Mouse (Mus musculus) heart, postnatal 36 days (tissue): Measurements from ENCODE around the gene Tmem158. TPM values are rescaled to one million over a fixed set of nuclear protein-coding genes. Genes with fewer than 3 reads are reported as not detected.

ENCODE experiments used
- DNase-seq, 2 experiments: peaks; one replicate each; pipeline ENCODE4 v3.0.0; 2021 to 2022
- intact Hi-C: fragments of 180-260 bp; cut with DNase I; formaldehyde crosslinking; loops from one replicate; pipeline ENCODE4 v1.15.1; 2025
- total RNA-seq, 2 experiments: library from RNA; stranded (reverse); gene quantifications; 2 replicates each; pipeline ENCODE4 v1.2.3; 2021

The Tmem158 gene
- total RNA-seq, result 1 to 10 TPM; 6.4 to 7.7 TPM

- intact Hi-C loops, result loop anchor here (5.0 kb wide), 2 partner anchors 242 to 267 kb away; partner anchors contain the start of gene Sacm1l
Observed at GRCm38 (mm10) chr9:123260611-123261021, at the start of gene Tmem158. TSS of gene Tmem158 (minus strand) at chr9:123260764.

GRCm38 (mm10) chr9:123309685-123310365 is 49.3 kb upstream of the Tmem158 start:
- intact Hi-C loops, result no loop called here
- DNase-seq, result no peak

More at GRCm38 (mm10) chr9:123260611-123261021, at the start of gene Tmem158:
- DNase-seq, result peak; percentile 77 to 78

GRCm38 (mm10) chr9:123309073-123309472 is 48.5 kb upstream of the Tmem158 start:
- no peak for DNase-seq
- intact Hi-C loops, result no loop called here

- DNase-seq, result no peak
- intact Hi-C loops, result no loop called here
Observed at GRCm38 (mm10) chr9:123304917-123305316, 44.4 kb upstream of the Tmem158 start.

GRCm38 (mm10) chr9:123303952-123304351 is 43.4 kb upstream of the Tmem158 start:
- intact Hi-C loops, result no loop called here
- no peak for DNase-seq

GRCm38 (mm10) chr9:123302759-123303313 is 42.3 kb upstream of the Tmem158 start:
- no peak for DNase-seq
- intact Hi-C loops, result no loop called here

GRCm38 (mm10) chr9:123297862-123298261 is 37.3 kb upstream of the Tmem158 start:
- DNase-seq, result no peak
- intact Hi-C loops, result no loop called here

- intact Hi-C loops, result no loop called here
- DNase-seq, result no peak
Observed at GRCm38 (mm10) chr9:123296229-123296628, 35.7 kb upstream of the Tmem158 start.

- DNase-seq, result no peak
- intact Hi-C loops, result no loop called here
Observed at GRCm38 (mm10) chr9:123294581-123294980, 34.0 kb upstream of the Tmem158 start.

- intact Hi-C loops, result no loop called here
- DNase-seq, result no peak
Observed at GRCm38 (mm10) chr9:123288378-123288777, 27.8 kb upstream of the Tmem158 start.

GRCm38 (mm10) chr9:123285623-123286022 is 25.1 kb upstream of the Tmem158 start:
- intact Hi-C loops, result no loop called here
- no peak for DNase-seq

- intact Hi-C loops, result no loop called here
- no peak for DNase-seq
Observed at GRCm38 (mm10) chr9:123280775-123281174, 20.2 kb upstream of the Tmem158 start.

- no peak for DNase-seq
- intact Hi-C loops, result no loop called here
Observed at GRCm38 (mm10) chr9:123278003-123278402, 17.4 kb upstream of the Tmem158 start.

- DNase-seq, result no peak
- intact Hi-C loops, result no loop called here
Observed at GRCm38 (mm10) chr9:123275373-123275772, 14.8 kb upstream of the Tmem158 start.

- no peak for DNase-seq
- intact Hi-C loops, result no loop called here
Observed at GRCm38 (mm10) chr9:123274674-123275073, 14.1 kb upstream of the Tmem158 start.

GRCm38 (mm10) chr9:123273876-123274275 is 13.3 kb upstream of the Tmem158 start:
- DNase-seq, result no peak
- intact Hi-C loops, result no loop called here

- DNase-seq, result no peak
- intact Hi-C loops, result no loop called here
Observed at GRCm38 (mm10) chr9:123271552-123271951, 11.0 kb upstream of the Tmem158 start.

- DNase-seq, result no peak
- intact Hi-C loops, result no loop called here
Observed at GRCm38 (mm10) chr9:123269906-123270558, 9.5 kb upstream of the Tmem158 start.

- intact Hi-C loops, result loop anchor here (1.0 to 5.0 kb wide), 4 partner anchors 107 to 267 kb away; partner anchors contain the start of genes Lars2 and Sacm1l
Observed at GRCm38 (mm10) chr9:123259896-123260610, 511 bp downstream of the Tmem158 start.

GRCm38 (mm10) chr9:123259461-123259895 is 1.1 kb downstream of the Tmem158 start:
- DNase-seq, result peak; percentile 77 to 79
- intact Hi-C loops, result loop anchor here (1.0 to 5.0 kb wide), 2 partner anchors 108 to 181 kb away; partner anchors contain the start of gene Lars2

More at GRCm38 (mm10) chr9:123259896-123260610, 511 bp downstream of the Tmem158 start:
- peak in 1 of 2 experiments; percentile 30 for DNase-seq

GRCm38 (mm10) chr9:123258796-123259195 is 1.8 kb downstream of the Tmem158 start:
- intact Hi-C loops, result loop anchor here (1.0 to 5.0 kb wide), 2 partner anchors 109 to 182 kb away; partner anchors contain the start of gene Lars2
- no peak for DNase-seq
